Mouse (Mus musculus) embryonic fibroblast, embryonic 13.5 days (primary cell): ENCODE measurements around the gene Mindy4.

Experiments used
- CTCF ChIP-seq: IDR thresholded peaks from 2 replicates; pipeline ENCODE4 v1.5.1; 2011; ENCODE audit warnings: mild to moderate bottlenecking, control low read depth, low read length, moderate library complexity, borderline replicate concordance; ENCODE audit not compliant: insufficient read depth
- POLR2A ChIP-seq: IDR thresholded peaks from 2 replicates; pipeline ENCODE4 v1.6.1; 2011; ENCODE audit warnings: low read depth, mild to moderate bottlenecking, control low read depth, low read length, moderate library complexity

DNA sequence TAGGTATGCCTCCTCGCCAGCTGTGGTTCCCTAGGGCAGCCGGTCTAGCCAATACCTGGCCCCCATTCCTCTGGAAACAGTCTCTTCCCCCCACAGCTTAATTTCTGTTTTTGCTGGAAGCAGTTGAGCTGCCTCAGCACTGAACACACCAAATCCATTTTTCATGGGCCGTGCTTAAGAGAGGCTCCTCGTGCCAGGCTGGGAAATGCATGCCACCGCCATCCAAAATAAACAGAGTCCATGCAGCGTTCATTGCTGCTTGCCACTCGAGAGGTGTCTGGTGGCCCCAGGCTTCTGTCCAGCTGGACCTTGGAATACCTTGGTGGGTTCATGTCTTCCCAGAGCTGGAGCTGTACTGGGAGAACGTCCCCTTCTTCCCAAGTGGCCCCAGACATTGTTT, 77.8 kb downstream of the Mindy4 start:
- TF ChIP-seq CTCF (no peak), POLR2A (no peak)
